Mouse (Mus musculus) thymus, adult 2 months (tissue): ENCODE data around the gene Sptbn4.

ENCODE experiments used
- CTCF ChIP-seq: fragments of 200-500 bp; IDR thresholded peaks from 2 replicates; pipeline ENCODE4 v1.5.1; 2012; ENCODE audit warnings: mild to moderate bottlenecking, control low read depth, low read length, moderate library complexity, borderline replicate concordance; ENCODE audit not compliant: control insufficient read depth, poor library complexity, insufficient read depth; ENCODE audit errors: extremely low read depth
- POLR2A ChIP-seq: fragments of 200-500 bp; IDR thresholded peaks from 2 replicates; pipeline ENCODE4 v1.6.1; 2012; ENCODE audit warnings: mild to moderate bottlenecking, low read length, control low read depth, moderate library complexity; ENCODE audit not compliant: control insufficient read depth, poor library complexity, insufficient read depth; ENCODE audit errors: extremely low read depth

GRCm38 (mm10) chr7:27315958-27316357 lies 131.5 kb downstream of the Sptbn4 start:
- TF ChIP-seq CTCF (no peak), POLR2A (no peak)
